Mouse (Mus musculus) skeletal muscle tissue, postnatal 0 days (tissue): ENCODE results near the gene Ccnl1. TPM values are rescaled to one million over a fixed set of nuclear protein-coding genes. Genes with fewer than 3 reads are reported as not detected.

Experiments
- polyA plus RNA-seq: library from polyadenylated mRNA; unstranded; fragments of >200 nt; fragmentation: Nextera tagmentation; extraction: Ambion mirVana; gene quantifications from 2 replicates; pipeline ENCODE4 v1.2.1, GENCODE M21; 2015

Ccnl1 gene
- polyA plus RNA-seq = 37.8 and 41.7 TPM in 2 replicates

DNA sequence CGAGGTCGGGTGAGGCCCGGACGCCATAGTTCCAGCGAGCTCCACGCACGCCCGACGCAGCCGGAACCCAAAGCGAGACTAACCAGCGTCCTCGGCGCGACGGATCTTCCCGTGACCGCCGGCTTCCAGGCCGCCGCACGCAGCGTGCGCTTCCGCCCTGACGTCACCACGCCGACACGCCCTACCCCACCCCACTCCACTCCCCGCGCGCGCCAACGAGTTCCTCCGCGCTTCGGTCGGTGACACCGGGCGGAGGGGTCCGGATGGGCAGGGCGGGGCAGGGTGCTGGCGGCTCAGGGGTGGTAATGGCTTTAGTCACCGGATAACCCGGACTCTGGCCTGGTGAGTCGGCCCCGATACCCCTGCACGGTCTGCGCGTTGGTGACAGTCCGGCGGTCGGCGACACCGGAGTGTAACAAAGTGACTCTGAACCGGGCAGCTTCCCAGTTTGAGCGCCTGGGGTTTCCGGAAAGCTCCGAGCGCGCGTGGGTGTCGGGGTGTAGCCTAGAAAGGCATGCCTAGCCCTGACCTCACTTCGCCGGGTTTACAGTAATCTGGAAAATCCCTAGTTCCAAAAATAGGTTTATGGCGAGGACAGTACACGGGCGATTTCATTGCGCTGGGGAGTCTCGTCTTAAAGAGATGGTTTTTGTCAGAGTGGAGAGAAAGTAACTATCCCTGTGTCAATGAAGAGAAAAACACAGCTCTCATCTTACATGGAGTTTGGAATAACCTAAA is at the start of gene Ccnl1:
Gene Ccnl1, minus strand, starts transcription at position 148 of the 738 bp plus-strand sequence.

